Mouse (Mus musculus) lung, postnatal 36 days (tissue): ENCODE data around the gene Acoxl.
"Not testable (repeated sequence)": the region's sequence is repeated elsewhere in the genome, so short reads cannot be mapped to it uniquely, and the experiment has no call there.

Experiments
- DNase-seq: peaks from one replicate; pipeline ENCODE4 v3.0.0; 2022; ENCODE audit warnings: mixed read lengths

Acoxl gene

DNA sequence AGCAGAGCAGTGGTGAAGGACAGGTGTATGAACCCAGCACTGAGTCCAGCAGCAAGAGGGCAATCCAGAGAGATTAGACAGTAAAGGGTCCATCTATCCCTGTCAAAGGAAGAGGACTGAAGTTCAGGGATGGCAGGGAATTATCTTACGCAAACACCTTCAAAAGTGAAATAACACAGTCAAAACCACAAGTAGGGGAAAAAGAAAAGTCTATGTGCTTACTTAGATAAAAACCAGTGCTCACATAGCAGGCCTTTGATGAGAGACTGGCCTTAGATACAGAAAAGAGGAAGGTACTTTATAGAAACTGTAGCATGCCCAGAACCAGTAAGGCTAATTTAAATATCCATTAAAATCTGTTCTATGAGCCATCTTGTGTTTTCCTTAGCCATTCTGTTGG lies 246.8 kb downstream of the Acoxl start:
- DNase-seq: no peak

DNA sequence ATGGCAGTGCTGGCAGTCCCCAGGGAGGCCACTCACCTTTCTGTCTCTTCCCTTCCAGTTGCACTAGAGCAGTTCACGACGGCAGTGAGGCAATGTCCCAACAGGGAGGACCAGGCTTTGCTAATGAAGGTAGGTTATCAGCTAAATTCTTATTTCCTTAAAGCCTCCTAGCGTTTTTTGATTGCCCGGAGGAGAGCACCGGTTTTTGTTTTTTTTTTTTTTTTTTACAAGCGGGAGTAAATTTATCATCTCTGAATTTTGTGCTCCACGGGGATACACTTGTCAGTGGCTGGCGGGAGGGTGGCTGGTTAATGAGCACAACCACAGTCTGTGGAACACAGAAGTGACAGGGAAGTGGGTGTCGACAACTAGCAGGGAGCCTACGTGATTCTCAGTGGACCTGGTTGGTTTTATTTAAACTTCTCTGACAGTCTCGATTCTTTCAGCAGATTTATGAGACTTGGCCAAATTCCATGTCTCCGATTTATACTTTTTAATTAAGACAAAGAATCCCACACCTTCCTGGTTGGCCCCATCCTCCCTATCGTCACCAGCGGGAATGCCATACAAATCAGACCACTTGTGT lies 247.7 kb downstream of the Acoxl start:
- no peak for DNase-seq

- DNase-seq: no peak
Measured at GRCm38 (mm10) chr2:128086996-128087526, 248.4 kb downstream of the Acoxl start.

DNA sequence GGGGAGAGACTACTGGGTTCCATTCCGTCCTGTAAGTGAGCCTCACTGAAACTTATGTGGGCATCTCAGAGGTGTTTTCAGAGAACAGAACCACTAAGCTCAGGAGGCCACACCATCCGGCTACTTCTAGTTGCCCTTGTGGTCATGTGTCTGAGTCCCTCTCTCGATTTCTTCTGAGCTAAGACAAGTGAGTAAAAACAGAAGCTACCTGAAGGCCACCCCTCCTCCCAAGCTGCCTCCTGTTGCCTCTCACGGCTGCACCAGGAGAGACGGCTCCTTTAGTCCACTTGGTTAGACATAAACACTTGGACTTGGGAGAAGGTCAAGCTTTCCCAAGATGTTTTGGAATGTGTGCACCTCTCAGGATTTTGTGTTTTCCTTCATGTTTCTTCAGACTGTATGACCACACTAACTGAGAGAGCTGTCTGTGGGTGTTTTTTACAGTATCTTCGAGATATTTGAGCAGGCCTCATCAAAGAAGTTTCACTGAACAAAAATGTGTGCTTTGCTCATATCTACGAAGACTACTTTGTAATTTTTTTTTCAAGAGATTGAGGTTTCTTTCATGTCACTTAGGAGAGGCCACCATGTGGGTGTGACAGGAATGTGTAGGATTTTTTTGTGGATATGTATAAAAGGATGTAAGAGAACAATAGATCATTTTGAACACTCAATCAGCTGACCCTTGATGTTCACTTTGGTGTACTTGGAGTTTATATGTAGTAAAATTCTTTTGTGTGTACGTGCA lies 249.3 kb downstream of the Acoxl start:
- no peak for DNase-seq

DNA sequence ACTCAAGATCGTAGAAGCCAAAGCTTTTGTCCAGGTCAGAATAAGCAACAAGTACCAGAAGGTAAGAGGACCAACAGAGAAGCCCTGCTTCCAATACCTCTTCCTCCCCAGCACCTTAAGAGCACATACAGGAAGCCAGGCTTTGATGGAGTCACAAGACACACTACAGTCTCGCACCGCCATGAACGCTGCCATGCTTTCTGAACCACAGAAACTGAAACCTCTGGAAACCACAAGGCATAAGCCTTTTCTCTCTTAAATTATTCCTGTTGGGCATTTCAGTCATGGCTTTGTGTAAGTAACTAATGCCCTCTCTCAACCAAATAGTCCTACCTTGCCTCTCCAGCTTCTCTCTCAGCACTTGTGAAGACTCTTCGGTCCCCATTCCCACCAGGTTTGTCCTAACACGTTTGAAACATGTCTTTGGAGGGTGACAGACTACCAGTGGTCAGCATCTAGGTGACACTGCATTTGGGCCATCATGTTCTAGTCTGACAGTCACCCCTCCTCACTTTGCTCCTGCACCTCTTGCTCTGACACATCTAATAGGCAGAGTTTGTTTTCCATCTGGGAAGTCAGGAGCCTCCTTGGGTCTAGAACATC lies 251.7 kb downstream of the Acoxl start:
- DNase-seq: no peak

- no peak for DNase-seq
Measured at GRCm38 (mm10) chr2:128091431-128092369, 253.0 kb downstream of the Acoxl start.

- no peak for DNase-seq
Measured at GRCm38 (mm10) chr2:128092451-128092850, 253.8 kb downstream of the Acoxl start.

DNA sequence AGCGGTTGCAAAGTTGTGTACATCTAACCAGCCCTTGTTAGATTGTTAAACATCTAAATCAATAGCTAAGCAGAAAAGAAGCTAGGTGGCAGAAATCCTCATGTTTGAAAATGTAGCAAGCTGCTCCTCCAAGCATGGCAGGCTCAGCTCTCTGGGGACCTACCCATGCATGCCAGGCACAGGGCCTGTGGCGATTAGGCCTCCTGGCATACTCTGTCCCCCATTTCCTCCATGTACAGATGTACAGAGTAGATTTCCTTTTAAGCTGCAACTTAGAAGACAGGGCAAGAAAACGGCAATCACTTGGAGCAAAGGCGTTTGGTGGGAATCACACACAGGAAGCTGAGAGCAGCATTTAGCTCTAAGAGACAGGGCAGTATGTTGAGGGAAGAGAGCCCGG lies 255.5 kb downstream of the Acoxl start:
- no peak for DNase-seq

DNA sequence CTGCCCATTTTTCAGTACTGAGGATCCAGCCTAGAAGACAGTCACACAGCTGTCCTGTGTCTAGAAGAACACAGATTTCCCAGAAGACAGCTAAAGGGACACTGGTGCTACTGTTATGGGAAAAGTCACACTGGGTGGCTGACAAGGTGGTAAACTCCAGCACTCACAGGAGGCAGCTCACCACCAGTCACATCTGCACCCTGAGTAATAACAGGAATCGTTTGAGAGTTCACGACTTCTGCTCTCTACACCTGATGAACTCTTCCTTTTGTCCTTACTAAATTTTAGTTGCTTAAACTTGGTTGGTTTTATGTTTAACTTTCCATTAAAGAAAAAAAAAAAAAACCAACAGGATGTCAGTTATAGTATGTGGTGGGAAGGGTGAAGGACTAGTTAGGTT lies 255.9 kb downstream of the Acoxl start:
- no peak for DNase-seq

GRCm38 (mm10) chr2:128095270-128095669 lies 256.6 kb downstream of the Acoxl start:
- DNase-seq: no peak

DNA sequence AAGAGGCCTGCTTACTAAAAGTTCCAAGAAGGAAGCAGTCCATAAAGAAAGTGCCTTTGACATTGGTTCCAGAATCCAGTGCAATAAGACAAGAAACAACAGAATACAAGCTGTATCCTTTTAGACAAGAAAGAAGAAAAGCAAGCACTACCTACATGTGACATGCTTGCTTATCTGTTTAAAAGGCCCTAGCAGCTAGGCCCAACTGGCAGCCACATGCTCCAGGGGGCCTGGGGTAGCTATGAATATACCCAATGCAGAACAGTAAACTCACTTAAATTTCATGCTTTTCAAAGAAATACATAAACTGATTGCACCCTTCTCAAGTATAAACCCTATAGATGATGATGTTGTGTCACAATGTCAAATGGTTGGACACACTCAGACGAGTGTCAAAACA lies 257.4 kb downstream of the Acoxl start:
- DNase-seq: no peak

DNA sequence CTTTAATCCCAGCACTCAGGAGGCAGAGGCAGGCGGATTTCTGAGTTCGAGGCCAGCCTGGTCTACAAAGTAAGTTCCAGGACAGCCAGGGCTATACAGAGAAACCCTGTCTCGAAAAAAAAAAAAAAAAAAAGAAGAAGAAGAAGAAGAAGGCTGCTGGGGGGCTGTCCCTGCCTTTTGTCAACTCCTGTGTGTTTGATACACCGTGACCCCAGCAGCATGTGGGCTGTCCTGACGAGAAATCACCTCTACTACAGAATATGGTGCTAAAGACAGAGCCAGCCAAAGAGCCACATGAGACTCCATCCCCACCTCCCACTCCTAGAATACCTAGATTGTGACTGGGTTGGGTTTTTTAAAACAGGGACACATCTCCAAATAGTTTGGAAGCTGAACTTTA lies 259.4 kb downstream of the Acoxl start:
- DNase-seq: not testable (repeated sequence)

GRCm38 (mm10) chr2:128102086-128102485 lies 263.4 kb downstream of the Acoxl start:
- DNase-seq: no peak

DNA sequence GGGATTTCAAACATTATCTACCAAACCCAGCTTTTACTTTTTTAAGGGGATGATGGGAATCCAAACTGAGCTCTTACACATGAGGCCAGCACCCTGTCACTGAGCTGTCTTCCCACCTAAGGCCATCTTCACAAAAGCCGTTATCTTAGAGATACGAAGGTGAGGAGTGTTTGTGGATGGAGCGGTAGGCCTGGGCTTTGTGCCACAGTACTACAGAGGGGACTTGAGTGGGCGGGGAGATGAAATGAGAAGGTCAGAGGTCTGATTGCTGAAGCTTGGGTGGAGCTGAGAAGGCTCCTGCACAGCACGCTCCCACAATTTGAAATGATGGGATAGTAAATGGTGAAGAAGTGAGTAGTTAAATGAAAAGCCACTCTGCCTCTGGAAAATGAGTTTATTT lies 266.1 kb downstream of the Acoxl start:
- no peak for DNase-seq

- peak; percentile 37 for DNase-seq
Measured at GRCm38 (mm10) chr2:128105651-128106050, 267.0 kb downstream of the Acoxl start.

GRCm38 (mm10) chr2:128111537-128111936 lies 272.9 kb downstream of the Acoxl start:
- no peak for DNase-seq

- DNase-seq: no peak
Measured at GRCm38 (mm10) chr2:128114621-128115020, 275.9 kb downstream of the Acoxl start.

- no peak for DNase-seq
Measured at GRCm38 (mm10) chr2:128115579-128115978, 276.9 kb downstream of the Acoxl start.

DNA sequence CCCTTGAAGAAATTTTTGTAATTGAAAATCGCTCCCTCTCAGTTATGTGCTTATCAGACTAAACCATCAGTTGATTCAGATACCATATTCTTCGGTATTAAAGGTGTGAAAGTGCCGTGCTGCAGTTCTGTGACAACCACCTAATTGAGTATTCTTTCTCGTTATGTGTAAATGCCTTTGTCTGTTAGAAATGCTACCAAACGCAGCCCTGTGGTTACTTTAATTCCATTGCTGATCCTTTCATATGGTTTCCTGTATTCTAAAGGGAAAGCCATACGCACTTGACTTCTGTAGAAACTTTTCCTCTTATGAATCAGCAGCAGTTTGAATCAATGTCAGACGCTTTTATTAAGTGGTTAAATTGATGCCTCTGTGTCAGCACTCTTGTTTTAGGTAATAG lies 278.9 kb downstream of the Acoxl start:
- no peak for DNase-seq

DNA sequence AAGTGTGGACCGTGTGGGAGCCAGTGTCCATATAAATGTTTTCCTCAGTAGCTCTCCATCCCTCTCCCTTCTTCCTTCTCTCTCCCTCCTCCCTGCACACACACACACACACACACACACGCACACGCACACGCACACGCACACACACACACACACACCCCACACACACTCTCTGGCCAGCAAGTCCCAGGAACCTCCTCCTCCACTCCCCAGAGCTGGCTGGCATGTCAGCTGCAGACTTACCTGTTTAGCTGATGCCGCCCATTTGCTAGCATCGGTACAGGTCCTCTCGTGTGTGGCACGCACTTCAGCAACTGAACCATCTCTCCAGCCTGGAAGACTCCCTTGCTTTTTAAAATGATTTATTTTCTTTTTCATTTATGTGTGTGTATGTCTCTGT lies 280.3 kb downstream of the Acoxl start:
- DNase-seq: no peak

DNA sequence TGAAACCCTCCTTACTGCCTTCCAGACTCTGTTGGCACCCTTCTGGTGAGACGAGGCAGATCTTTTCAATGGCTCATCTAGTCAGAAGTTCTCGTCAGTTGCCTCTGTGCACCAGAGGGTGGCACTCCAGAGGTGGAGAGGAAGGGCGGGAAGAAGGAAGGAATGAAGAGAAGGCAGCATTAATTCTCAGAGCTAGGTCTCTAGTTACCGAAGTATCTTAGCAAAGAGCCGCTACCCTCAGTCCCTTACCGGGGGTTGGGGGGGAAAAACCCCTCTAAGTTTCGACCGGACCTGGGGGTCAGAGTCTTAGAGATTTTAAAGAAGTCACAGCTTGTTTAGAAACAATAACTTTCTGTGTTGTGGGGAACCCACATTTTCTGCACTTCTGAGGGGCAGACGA lies 283.8 kb downstream of the Acoxl start:
- DNase-seq: peak; percentile 70

DNA sequence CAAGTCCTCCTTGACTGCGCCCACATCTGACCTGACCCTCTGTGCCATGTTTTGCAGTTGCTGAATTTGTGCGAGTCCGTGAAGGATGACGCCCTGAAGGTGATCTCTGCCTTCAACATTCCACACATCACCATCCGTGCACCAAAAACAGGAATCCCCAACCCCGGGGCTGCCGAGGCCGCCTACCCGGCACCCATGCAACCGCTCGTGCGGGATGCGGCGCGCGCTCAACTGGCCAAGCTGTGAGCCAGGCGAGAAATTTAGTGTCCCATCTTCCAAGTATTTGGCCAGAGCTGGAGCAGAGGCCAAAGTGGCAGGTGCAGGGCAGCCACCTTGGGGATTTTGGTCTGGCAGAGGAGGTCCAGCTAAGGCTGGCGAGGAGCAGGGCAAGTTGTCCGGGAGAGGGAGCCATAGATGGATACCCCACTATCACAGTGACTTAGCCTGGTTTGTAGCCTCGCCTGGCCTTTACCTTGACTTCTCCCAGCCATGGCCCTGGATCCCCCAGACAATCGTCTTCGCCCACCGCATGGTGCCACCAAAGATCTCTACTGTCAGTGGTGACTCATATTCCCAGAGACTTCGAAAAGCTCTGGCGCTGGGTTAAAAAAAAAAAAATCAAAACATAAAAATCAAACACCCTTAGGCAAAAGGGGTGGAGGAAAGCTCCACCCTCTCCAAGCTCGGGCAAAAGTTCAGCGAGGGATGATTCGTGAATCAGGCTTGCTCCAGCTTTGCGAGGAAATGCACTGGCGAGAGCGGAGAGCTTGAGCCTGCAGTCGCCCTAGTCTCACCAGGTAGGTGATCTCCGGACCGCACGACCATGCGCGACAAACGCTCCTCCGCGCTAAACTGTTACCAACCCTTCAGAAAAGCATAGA lies 284.5 kb downstream of the Acoxl start:
- DNase-seq: peak; percentile 54
